Mouse (Mus musculus): ENCODE results near the gene Slc25a42.

Slc25a42 gene

GRCm38 (mm10) chr8:70166504-70167110, 45.5 kb downstream of the Slc25a42 start:
- peak; percentile 77 for DNase-seq

DNA sequence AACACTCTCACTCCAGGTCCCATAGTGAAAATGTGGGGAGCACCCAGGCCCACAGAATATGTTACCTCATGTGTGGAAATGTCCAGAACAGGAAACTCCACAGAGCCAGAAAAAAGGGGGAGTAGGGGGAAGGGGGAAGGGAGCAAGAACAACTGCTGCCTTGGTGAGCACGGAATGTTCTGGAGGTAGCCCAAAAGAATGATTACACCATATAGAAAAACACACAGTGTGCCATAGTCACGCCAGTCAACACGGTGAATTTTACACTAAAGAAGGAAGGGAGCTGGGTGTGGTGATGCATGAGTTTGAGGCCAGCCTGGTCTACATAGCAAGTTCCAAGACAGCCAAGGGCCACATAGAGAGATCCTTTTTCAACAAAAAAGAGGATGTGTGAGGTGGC, 48.8 kb downstream of the Slc25a42 start:
- DNase-seq, result no peak

GRCm38 (mm10) chr8:70160015-70160414, 52.1 kb downstream of the Slc25a42 start:
- DNase-seq, result no peak

- no peak for DNase-seq
These were observed 52.9 kb downstream of the Slc25a42 start for GRCm38 (mm10) chr8:70159211-70159610.

- peak; percentile 87 for DNase-seq
These were observed 53.8 kb downstream of the Slc25a42 start for GRCm38 (mm10) chr8:70158069-70158853.

DNA sequence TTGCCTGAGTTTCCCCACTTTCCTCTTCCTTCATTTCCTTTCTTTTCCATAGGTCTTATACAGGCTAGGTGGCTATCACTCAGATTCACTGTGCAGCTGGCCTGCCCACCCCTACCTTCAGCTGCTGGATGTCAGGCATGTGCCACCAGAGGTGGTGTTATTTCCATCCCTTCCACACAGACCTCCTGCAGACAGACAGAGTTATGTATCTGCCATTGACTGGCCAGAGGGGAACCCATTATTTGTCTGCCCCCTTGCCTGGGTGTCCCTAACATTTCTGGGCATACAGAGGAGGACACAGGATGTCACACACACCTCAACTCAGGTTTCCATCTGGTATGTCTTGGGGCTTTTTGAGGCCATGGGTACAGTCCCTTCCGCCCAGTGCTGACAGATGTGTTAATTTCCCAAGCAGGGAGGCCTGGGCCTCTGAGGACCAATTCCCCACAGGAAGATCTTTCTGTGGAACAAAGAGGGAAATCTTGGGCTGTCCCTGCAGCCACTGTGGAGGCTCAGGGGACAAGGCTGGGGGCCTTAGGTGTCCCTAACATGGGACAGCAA, 54.8 kb downstream of the Slc25a42 start:
- DNase-seq, result no peak

- peak; percentile 89 for DNase-seq
These were observed 59.4 kb downstream of the Slc25a42 start for GRCm38 (mm10) chr8:70152537-70153257.

GRCm38 (mm10) chr8:70150158-70150557, 61.9 kb downstream of the Slc25a42 start:
- DNase-seq, result peak; percentile 53

GRCm38 (mm10) chr8:70147678-70148607, 64.2 kb downstream of the Slc25a42 start:
- DNase-seq, result no peak

GRCm38 (mm10) chr8:70139981-70140380, 72.1 kb downstream of the Slc25a42 start:
- no peak for DNase-seq

- DNase-seq, result peak; percentile 100
These were observed 72.9 kb downstream of the Slc25a42 start, which contains the start of the genes Rfxank, Borcs8 and Mef2b for GRCm38 (mm10) chr8:70139026-70139857. Gene Rfxank (minus strand): TSS chr8:70139154. Gene Borcs8 (plus strand): TSS chr8:70139499. Gene Mef2b (plus strand): TSS chr8:70139711.

DNA sequence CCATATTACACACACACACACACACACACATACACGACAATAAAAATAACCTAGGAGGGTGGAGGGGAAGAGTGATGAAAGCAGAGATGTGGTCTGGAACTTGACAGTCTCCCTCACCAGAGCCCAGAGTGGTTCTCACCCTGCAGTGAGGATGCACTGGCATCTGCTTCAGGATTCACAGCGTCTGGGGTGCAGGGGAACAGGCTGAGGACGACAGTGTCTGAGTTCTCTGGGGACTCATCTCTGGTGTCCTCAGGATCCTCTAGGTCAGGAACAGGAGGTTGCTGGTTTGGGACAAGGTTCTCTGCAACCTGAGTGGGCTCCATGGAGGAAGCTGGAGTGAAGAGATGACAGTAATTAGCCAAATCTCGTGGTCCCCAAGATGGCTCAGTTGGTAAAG, 74.2 kb downstream of the Slc25a42 start:
- no peak for DNase-seq

DNA sequence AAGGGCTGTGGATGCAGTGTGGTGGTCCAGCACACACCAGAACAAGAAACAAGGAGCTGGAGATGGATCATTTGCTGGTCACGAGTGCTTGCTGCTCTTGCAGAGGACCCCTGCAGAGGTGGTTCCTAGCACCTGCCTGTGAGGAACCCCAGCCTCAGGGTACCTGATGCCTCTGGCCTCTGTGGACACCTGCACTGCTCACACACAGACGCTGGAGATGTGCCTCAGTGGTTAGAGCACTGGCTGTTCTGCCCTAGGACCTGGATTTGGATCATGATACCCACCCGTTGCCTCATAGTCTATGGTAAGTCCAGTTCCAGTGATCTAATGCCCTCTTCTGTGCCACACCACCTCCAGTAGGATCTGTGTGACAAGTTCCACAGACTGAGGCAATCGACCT, 75.5 kb downstream of the Slc25a42 start:
- DNase-seq, result no peak

DNA sequence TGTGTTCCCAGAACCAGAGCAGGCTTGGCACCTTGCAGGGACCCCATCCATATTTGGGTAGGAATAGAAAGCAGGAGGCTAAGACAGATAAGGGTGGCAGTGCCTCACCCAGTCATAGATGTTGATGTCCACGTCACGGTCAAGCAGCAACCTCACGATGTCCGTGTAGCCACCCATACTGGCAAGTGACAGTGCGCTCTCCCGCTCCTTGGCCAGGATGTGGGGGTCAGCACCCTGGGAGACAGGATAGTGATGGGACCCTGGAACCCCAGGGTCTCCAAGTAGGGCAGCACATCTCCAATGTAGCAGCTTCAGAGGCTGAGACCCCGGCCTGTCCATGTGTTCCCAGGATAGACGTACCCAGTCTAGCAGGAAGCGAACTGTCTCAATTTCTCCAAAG, 77.2 kb downstream of the Slc25a42 start:
- DNase-seq, result no peak
